Comparison of ENCODE assay signal across 19 mouse cellular contexts in the genomic region with DNA sequence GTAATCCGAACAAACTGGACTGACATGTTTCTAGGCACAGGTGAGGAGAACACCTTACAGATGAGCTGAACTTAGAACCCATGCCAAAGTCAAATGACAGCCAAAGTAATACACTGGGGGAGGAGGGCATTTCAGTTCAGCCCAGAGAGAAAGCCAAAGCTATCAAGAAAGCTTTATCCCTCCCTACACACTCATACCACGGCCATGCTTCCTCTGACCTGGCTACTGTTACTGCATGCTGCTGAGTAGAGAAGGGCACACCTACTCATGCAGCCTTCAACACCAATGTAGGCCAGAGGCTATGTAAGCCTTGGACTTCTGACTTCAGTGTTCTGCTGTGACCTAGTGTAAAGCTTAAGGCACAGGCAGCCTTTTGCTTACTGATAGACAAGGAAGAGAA.
DNase-seq lines count a peak whose midpoint lies in the region; ATAC-seq and TF ChIP-seq lines count a peak whose summit lies in the region.
"Had no signal": no experiment of that assay in that cellular context is flagged by ENCODE, and none has a peak within 500 bp of the region (broad histone marks: within the 10 kb centered on the region; RNA-seq: fewer than 3 reads in every experiment).

No protein-coding gene starts in this region.

- H3K4me2 ChIP-seq in liver, embryonic 16.5 days (ENCODE audit: low read depth, low read length), result no peak overlapping the region
- H3K4me2 ChIP-seq in myocyte (ENCODE audit: low read depth), result peak overlapping the region; percentile 53
- H3K4me2 ChIP-seq: liver, embryonic 15.5 days had no signal

- H3K27me3 ChIP-seq in heart, adult 2 months (ENCODE audit: control insufficient read depth, insufficient read depth, low read length), result no peaks in the 10 kb centered on the region
- no peaks in the 10 kb centered on the region for H3K27me3 ChIP-seq in liver, embryonic 16.5 days (ENCODE audit: control insufficient read depth, insufficient read depth, low read depth, low read length)
- H3K27me3 ChIP-seq in myocyte (ENCODE audit: control insufficient read depth, insufficient read depth, insufficient read length), result no peaks in the 10 kb centered on the region
- H3K27me3 ChIP-seq: liver, embryonic 15.5 days had no signal

- H3K9me3 ChIP-seq in liver, embryonic 16.5 days (replicated peaks; ENCODE audit: control insufficient read depth, low read length), result no peaks in the 10 kb centered on the region
- H3K9me3 ChIP-seq: liver, embryonic 15.5 days had no signal

- H3K4me3 ChIP-seq in heart, adult 2 months, result no peak overlapping the region
- H3K4me3 ChIP-seq in liver, embryonic 16.5 days (ENCODE audit: low read depth, low read length), result no peak overlapping the region
- no peak overlapping the region for H3K4me3 ChIP-seq in brown adipose tissue, adult 24 weeks (ENCODE audit: insufficient read depth, low read depth, low read length)
- H3K4me3 ChIP-seq in myocyte, result no peak overlapping the region
- H3K4me3 ChIP-seq: erythroblast, embryonic 14.5 days; liver, embryonic 15.5 days had no signal

- no peaks in the 10 kb centered on the region for H3K79me2 ChIP-seq in heart, adult 2 months (replicated peaks; ENCODE audit: control insufficient read depth, insufficient read depth, low read length)
- no peaks in the 10 kb centered on the region for H3K79me2 ChIP-seq in myocyte (ENCODE audit: control insufficient read depth, insufficient read depth)

- 65% methylated on average over 2 of the region's 2 CpGs for WGBS in heart, adult 2 months
- 62% methylated on average over 2 of the region's 2 CpGs for WGBS in liver, embryonic 16.5 days (ENCODE audit: insufficient replicate concordance)

- no peak for TF ChIP-seq POLR2A in heart, adult 2 months (IDR thresholded peaks at IDR 0.05; ENCODE audit: insufficient read depth, low read depth, low read length)
- TF ChIP-seq POLR2A in myocyte (IDR thresholded peaks at IDR 0.05; ENCODE audit: insufficient read length, low read depth), result no peak

- 0 out of 2 replicates have a peak, but pooled peaks have one; percentile 49 for TF ChIP-seq EP300 in heart, adult 2 months (IDR thresholded peaks at IDR 0.05; ENCODE audit: insufficient read depth, low read depth, low read length)

- TF ChIP-seq CTCF in heart, adult 2 months (IDR thresholded peaks at IDR 0.05), result no peak

- peak in 1 of 2 experiments; percentile 21 for DNase-seq in heart, adult 2 months
- DNase-seq in heart, adult 8-10 months (ENCODE audit: low spot score), result no peak
- DNase-seq in liver, result no peak
- DNase-seq in cerebellum, postnatal 4 days (ENCODE audit: low spot score in 2 of 2), result no peak
- no peak for DNase-seq in thymus, postnatal 25 days
- DNase-seq: adrenal gland, postnatal 36 days; B cell, adult 2 months; cerebellum, adult 9-10 months; kidney, adult 9 months; kidney, postnatal 4 days; midbrain, embryonic 14.5 days; thymus, adult 18-20 months had no signal

- H3K9ac ChIP-seq in heart, adult 2 months (ENCODE audit: low read depth, low read length), result no peak overlapping the region
- H3K9ac ChIP-seq in liver, embryonic 16.5 days (ENCODE audit: low read depth, low read length), result no peak overlapping the region
- H3K9ac ChIP-seq: liver, embryonic 15.5 days had no signal

- H3K4me1 ChIP-seq in heart, adult 2 months (ENCODE audit: control insufficient read depth, insufficient read depth, low read length), result peaks cover 1% of the 10 kb centered on the region; the same call in 1 of the 2 replicates
- H3K4me1 ChIP-seq in liver, embryonic 16.5 days (ENCODE audit: control insufficient read depth, low read depth, low read length), result peaks cover 3% of the 10 kb centered on the region; the same call in 1 of the 2 replicates
- H3K4me1 ChIP-seq in brown adipose tissue, adult 24 weeks (ENCODE audit: control insufficient read depth, insufficient read depth, insufficient read length, low read length), result peaks cover 8% of the 10 kb centered on the region
- H3K4me1 ChIP-seq: liver, embryonic 15.5 days had no signal

- H3K27ac ChIP-seq in heart, adult 2 months, result peak overlapping the region; percentile 65
- H3K27ac ChIP-seq in liver, embryonic 16.5 days (ENCODE audit: low read length), result no peak overlapping the region
- peak overlapping the region; percentile 86 for H3K27ac ChIP-seq in brown adipose tissue, adult 24 weeks (replicated peaks; ENCODE audit: low read depth, low read length)
- H3K27ac ChIP-seq: hindbrain, postnatal 0 days; liver, embryonic 15.5 days had no signal

- peaks cover 23% of the 10 kb centered on the region for H3K36me3 ChIP-seq in heart, adult 2 months (ENCODE audit: control insufficient read depth, insufficient read depth, low read length)
- no peaks in the 10 kb centered on the region for H3K36me3 ChIP-seq in liver, embryonic 16.5 days (ENCODE audit: control insufficient read depth, insufficient read depth)
- H3K36me3 ChIP-seq in myocyte (ENCODE audit: control insufficient read depth, insufficient read depth), result no peaks in the 10 kb centered on the region
- H3K36me3 ChIP-seq: liver, embryonic 15.5 days had no signal

- ATAC-seq in liver, embryonic 16.5 days (ENCODE audit: low read depth), result peak; percentile 39; the same call in 1 of the 2 replicates
- ATAC-seq: forebrain, embryonic 16.5 days; hindbrain, postnatal 0 days had no signal

- intact Hi-C loops in heart, adult 2 months (cut with DNase I), result loop anchor here (2.0 kb wide), 1 partner anchor 18 kb away; no protein-coding TSS in a partner anchor

- no peak overlapping the region for H3ac ChIP-seq in myocyte (ENCODE audit: control insufficient read depth, insufficient read length)

TF ChIP-seq in myocyte, 11 proteins besides CTCF, POLR2A, EP300 and RAD21:
- TF ChIP-seq E2F4 (IDR thresholded peaks at IDR 0.05; ENCODE audit: insufficient read depth), result no peak
- no peak for TF ChIP-seq TCF12 (IDR thresholded peaks at IDR 0.05; ENCODE audit: insufficient read depth, poor library complexity, severe bottlenecking)
- no peak for TF ChIP-seq TCF3 (IDR thresholded peaks at IDR 0.05; ENCODE audit: insufficient read length, low read depth)
- no peak for TF ChIP-seq MYOD1 (IDR thresholded peaks at IDR 0.05; ENCODE audit: control insufficient read depth in 1 of 3, insufficient read length in 2 of 3, low read depth in 2 of 3)
